Mouse (Mus musculus): ENCODE measurements around the gene Slc6a19.

- TF ChIP-seq CTCF (IDR thresholded peaks at IDR 0.05; ENCODE audit: low read depth, low read length), result no peak
- TF ChIP-seq POLR2A (IDR thresholded peaks at IDR 0.05; ENCODE audit: extremely low read depth, insufficient read depth, low read length), result peak; percentile 48; the same call in 1 of the 2 replicates
These were observed 28.4 kb upstream of the Slc6a19 start, which contains the start of gene Slc12a7 for GRCm38 (mm10) chr13:73732742-73733700.

Measured in liver, adult 2 months (tissue).